Mouse (Mus musculus): Measurements from ENCODE around the gene Pbx2. TPM values are rescaled to one million over a fixed set of nuclear protein-coding genes. Genes with fewer than 3 reads are reported as not detected.

The Pbx2 gene
- polyA plus RNA-seq, 1 experiment from 2014 or later: 59.7 TPM

- no peaks in the 10 kb centered on the region for H3K27me3 ChIP-seq
- DNase-seq (ENCODE audit: low read depth, low spot score): no peak
- in situ Hi-C loops (cut with MboI; ENCODE audit: low pct_unique_long_range_greater_than_20kb): no loop called here
- ATAC-seq: no peak
- POLR2A ChIA-PET: interaction anchor here (0.9 to 5.4 kb wide), 4 partner anchors 8 to 43 kb away, joined by 3 to 28 read pairs (median 4); partner anchors contain the start of genes Fkbpl and Pbx2
- no peak for TF ChIP-seq CTCF (IDR thresholded peaks at IDR 0.05)
- CTCF ChIA-PET: no interaction called here
These were observed 10.7 kb downstream of the Pbx2 start for GRCm38 (mm10) chr17:34601796-34602195.

- ChIA-PET POLR2A (interaction anchor here (2.3 to 5.4 kb wide), 2 partner anchors 10 to 13 kb away, joined by 12 to 28 read pairs; partner anchors contain the start of genes Gpsm3 and Pbx2), CTCF (interaction anchor here (1.0 to 2.1 kb wide), 4 partner anchors 9 to 26 kb away, joined by 3 to 13 read pairs (median 4); partner anchors contain the start of gene Prrt1)
- peak; percentile 88 for ATAC-seq
- no peak for TF ChIP-seq CTCF (IDR thresholded peaks at IDR 0.05)
- in situ Hi-C loops (cut with MboI; ENCODE audit: low pct_unique_long_range_greater_than_20kb): no loop called here
- DNase-seq (ENCODE audit: low read depth, low spot score): peak; percentile 100
- H3K27me3 ChIP-seq: no peaks in the 10 kb centered on the region
These were observed 12.5 kb downstream of the Pbx2 start, which contains the start of gene Rnf5 for GRCm38 (mm10) chr17:34603375-34604060. Rnf5 (minus strand) TSS chr17:34603690.

GRCm38 (mm10) chr17:34604061-34604508 lies 13.0 kb downstream of the Pbx2 start, which contains the start of gene Agpat1:
Agpat1 (plus strand) TSS chr17:34604262.
- POLR2A ChIA-PET: interaction anchor here (1.5 to 5.4 kb wide), 4 partner anchors 11 to 16 kb away, joined by 4 to 28 read pairs (median 8); partner anchors contain the start of genes Gpsm3 and Pbx2
- TF ChIP-seq CTCF (IDR thresholded peaks at IDR 0.05): no peak
- no peak for DNase-seq (ENCODE audit: low read depth, low spot score)
- in situ Hi-C loops (cut with MboI; ENCODE audit: low pct_unique_long_range_greater_than_20kb): no loop called here
- CTCF ChIA-PET: interaction anchor here (1.0 to 2.1 kb wide), 3 partner anchors 9 to 25 kb away, joined by 3 to 13 read pairs (median 4); partner anchors contain the start of gene Prrt1
- ATAC-seq: peak; percentile 67
- no peaks in the 10 kb centered on the region for H3K27me3 ChIP-seq

- CTCF ChIA-PET: interaction anchor here (1.2 to 2.1 kb wide), 4 partner anchors 9 to 40 kb away, joined by 3 to 13 read pairs (median 4); partner anchors contain the start of genes Fkbpl and Prrt1
- POLR2A ChIA-PET: interaction anchor here (1.4 to 5.4 kb wide), 5 partner anchors 11 to 22 kb away, joined by 3 to 28 read pairs (median 5); partner anchors contain the start of genes Gpsm3 and Pbx2
- ATAC-seq: no peak
- in situ Hi-C loops (cut with MboI; ENCODE audit: low pct_unique_long_range_greater_than_20kb): no loop called here
- no peak for DNase-seq (ENCODE audit: low read depth, low spot score)
- no peaks in the 10 kb centered on the region for H3K27me3 ChIP-seq
- no peak for TF ChIP-seq CTCF (IDR thresholded peaks at IDR 0.05)
These were observed 13.6 kb downstream of the Pbx2 start for GRCm38 (mm10) chr17:34604511-34605237.

GRCm38 (mm10) chr17:34605609-34606008 lies 14.5 kb downstream of the Pbx2 start:
- ATAC-seq: peak; percentile 51
- CTCF ChIA-PET: interaction anchor here (1.2 to 2.1 kb wide), 3 partner anchors 10 to 39 kb away, joined by 3 to 13 read pairs (median 4); partner anchors contain the start of gene Fkbpl
- in situ Hi-C loops (cut with MboI; ENCODE audit: low pct_unique_long_range_greater_than_20kb): no loop called here
- POLR2A ChIA-PET: interaction anchor here (0.6 to 5.4 kb wide), 8 partner anchors 12 to 296 kb away, joined by 3 to 28 read pairs (median 4); partner anchors contain the start of genes Gpsm3 and Pbx2
- no peaks in the 10 kb centered on the region for H3K27me3 ChIP-seq
- TF ChIP-seq CTCF (IDR thresholded peaks at IDR 0.05): no peak
- DNase-seq (ENCODE audit: low read depth, low spot score): no peak

- no peak for ATAC-seq
- CTCF ChIA-PET: no interaction called here
- in situ Hi-C loops (cut with MboI; ENCODE audit: low pct_unique_long_range_greater_than_20kb): no loop called here
- H3K27me3 ChIP-seq: no peaks in the 10 kb centered on the region
- no peak for TF ChIP-seq CTCF (IDR thresholded peaks at IDR 0.05)
- POLR2A ChIA-PET: interaction anchor here (0.7 to 5.4 kb wide), 3 partner anchors 13 to 44 kb away, joined by 3 to 28 read pairs (median 12); partner anchors contain the start of genes Gpsm3 and Pbx2
- DNase-seq (ENCODE audit: low read depth, low spot score): no peak
These were observed 15.3 kb downstream of the Pbx2 start for GRCm38 (mm10) chr17:34606186-34607039.

GRCm38 (mm10) chr17:34607997-34608396 lies 16.9 kb downstream of the Pbx2 start:
- CTCF ChIA-PET: no interaction called here
- in situ Hi-C loops (cut with MboI; ENCODE audit: low pct_unique_long_range_greater_than_20kb): no loop called here
- no peak for ATAC-seq

GRCm38 (mm10) chr17:34611050-34611449 lies 20.0 kb downstream of the Pbx2 start:
- CTCF ChIA-PET: no interaction called here
- DNase-seq (ENCODE audit: low read depth, low spot score): no peak
- TF ChIP-seq CTCF (IDR thresholded peaks at IDR 0.05): no peak
- no peak for ATAC-seq
- in situ Hi-C loops (cut with MboI; ENCODE audit: low pct_unique_long_range_greater_than_20kb): no loop called here
- H3K27me3 ChIP-seq: no peaks in the 10 kb centered on the region
- POLR2A ChIA-PET: no interaction called here

More at GRCm38 (mm10) chr17:34607997-34608396, 16.9 kb downstream of the Pbx2 start:
- no peak for TF ChIP-seq CTCF (IDR thresholded peaks at IDR 0.05)
- H3K27me3 ChIP-seq: no peaks in the 10 kb centered on the region
- POLR2A ChIA-PET: no interaction called here
- no peak for DNase-seq (ENCODE audit: low read depth, low spot score)

GRCm38 (mm10) chr17:34613054-34613645 lies 22.1 kb downstream of the Pbx2 start:
- no peak for TF ChIP-seq CTCF (IDR thresholded peaks at IDR 0.05)
- in situ Hi-C loops (cut with MboI; ENCODE audit: low pct_unique_long_range_greater_than_20kb): no loop called here
- POLR2A ChIA-PET: interaction anchor here (0.7 kb wide), 1 partner anchor 220 kb away, joined by 3 read pairs; no protein-coding TSS in a partner anchor
- ATAC-seq: no peak
- H3K27me3 ChIP-seq: no peaks in the 10 kb centered on the region
- CTCF ChIA-PET: no interaction called here
- DNase-seq (ENCODE audit: low read depth, low spot score): no peak

Measured in Patski (cell line).